Mouse (Mus musculus) heart, embryonic 13.5 days (tissue): ENCODE data around the gene Ccdc66. TPM values are rescaled to one million over a fixed set of nuclear protein-coding genes. Genes with fewer than 3 reads are reported as not detected.

Experiments used
- ATAC-seq: fragments of 200-750 bp; cut with Nextera tagmentation; 2 replicates; pipeline ENCODE4 v1.8.0; 2017; ENCODE audit warnings: moderate TSS enrichment; ENCODE audit not compliant: insufficient number of reproducible peaks, low FRiP score, low TSS enrichment; ENCODE audit errors: extremely low read depth
- H3K27ac ChIP-seq: fragments of 300-500 bp; sonication (generic); replicated peaks from 2 replicates; pipeline ENCODE4 v1.5.1; 2015; ENCODE audit warnings: moderate library complexity, mild to moderate bottlenecking, inconsistent platforms
- H3K27me3 ChIP-seq: fragments of 300-500 bp; sonication (generic); replicated peaks from 2 replicates; pipeline ENCODE4 v1.6.1; 2015; ENCODE audit warnings: mild to moderate bottlenecking, inconsistent platforms
- H3K36me3 ChIP-seq: fragments of 300-500 bp; sonication (generic); 2 replicates; pipeline ENCODE4 v1.6.1; 2015; ENCODE audit warnings: mild to moderate bottlenecking, inconsistent platforms
- H3K4me1 ChIP-seq: fragments of 300-500 bp; sonication (generic); 2 replicates; pipeline ENCODE4 v1.6.1; 2015; ENCODE audit warnings: inconsistent platforms
- H3K4me2 ChIP-seq: fragments of 300-500 bp; sonication (generic); 2 replicates; pipeline ENCODE4 v1.6.1; 2015; ENCODE audit warnings: inconsistent platforms, mild to moderate bottlenecking, moderate library complexity
- H3K4me3 ChIP-seq: fragments of 300-500 bp; sonication (generic); 2 replicates; pipeline ENCODE4 v1.5.1; 2015; ENCODE audit warnings: moderate library complexity, mild to moderate bottlenecking, inconsistent platforms
- H3K9ac ChIP-seq: fragments of 300-500 bp; sonication (generic); 2 replicates; pipeline ENCODE4 v1.6.1; 2015; ENCODE audit warnings: inconsistent platforms, mild to moderate bottlenecking, moderate library complexity
- H3K9me3 ChIP-seq: fragments of 300-500 bp; sonication (generic); 2 replicates; pipeline ENCODE4 v1.6.1; 2016; ENCODE audit warnings: inconsistent platforms
- whole genome bisulfite sequencing: fragments of 180-500 bp; shearing (Covaris S2); methylation state at CpG from one replicate; pipeline ENCODE4 v1.1.7; 2015; ENCODE audit warnings: mixed read lengths; 5-methylcytosine and 5-hydroxymethylcytosine counted together
- polyA plus RNA-seq: library from polyadenylated mRNA; unstranded; fragments of >200 nt; fragmentation: Nextera tagmentation; extraction: Ambion mirVana; gene quantifications from 2 replicates; pipeline ENCODE4 v1.2.1, GENCODE M21; 2015

Gene Ccdc66
- polyA plus RNA-seq, 1 experiment from 2014 or later, result 7.6 TPM

DNA sequence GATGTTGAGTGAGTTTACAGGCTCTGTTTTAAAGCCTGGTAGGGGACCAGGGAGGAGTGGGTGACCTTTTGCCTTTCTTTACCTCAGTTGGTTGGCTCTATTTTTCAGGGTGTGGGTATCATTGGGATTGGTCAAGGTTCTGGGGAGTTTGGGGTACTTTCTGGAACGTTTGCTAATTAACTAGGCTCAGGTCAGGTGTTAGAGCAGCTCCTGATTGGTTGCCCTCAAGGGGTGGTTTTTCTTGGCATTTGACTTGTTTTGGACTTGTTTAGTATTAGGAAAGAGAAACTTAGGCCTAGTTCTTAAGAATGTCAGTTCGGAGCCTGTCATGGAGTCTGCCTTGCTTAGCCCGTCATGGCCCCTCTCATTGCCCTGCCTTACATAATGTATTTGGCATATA lies 71.4 kb downstream of the Ccdc66 start:
- no peak overlapping the region for H3K27ac ChIP-seq
- 89% methylated on average over 3 of the region's 3 CpGs for WGBS
- H3K4me1 ChIP-seq, result no peaks in the 10 kb centered on the region
- H3K9ac ChIP-seq, result no peak overlapping the region
- H3K27me3 ChIP-seq, result no peaks in the 10 kb centered on the region
- H3K4me3 ChIP-seq, result no peak overlapping the region
- peaks cover 47% of the 10 kb centered on the region for H3K36me3 ChIP-seq
- H3K9me3 ChIP-seq, result no peaks in the 10 kb centered on the region
- H3K4me2 ChIP-seq, result no peak overlapping the region
- ATAC-seq, result no peak

DNA sequence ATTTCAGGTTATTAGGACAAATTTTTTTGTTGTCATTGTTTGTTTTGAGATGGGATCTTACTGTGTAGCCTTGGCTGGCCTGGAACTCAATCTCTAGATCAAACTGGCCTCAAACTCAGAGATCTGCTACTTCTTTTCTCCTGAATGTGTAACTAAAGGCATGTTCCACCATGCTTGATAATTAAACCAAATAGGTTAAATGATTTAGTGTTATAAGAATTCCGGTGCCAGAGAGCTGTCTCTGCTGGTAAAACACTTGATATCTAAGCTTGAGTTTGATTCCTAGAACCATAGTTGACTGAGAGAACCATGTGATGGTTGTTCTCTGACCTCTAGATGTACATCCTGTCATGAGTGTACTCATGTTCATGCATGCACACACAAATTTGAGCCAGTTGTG lies 72.1 kb downstream of the Ccdc66 start:
- WGBS, result 92% methylated on average over 1 of the region's 1 CpGs

DNA sequence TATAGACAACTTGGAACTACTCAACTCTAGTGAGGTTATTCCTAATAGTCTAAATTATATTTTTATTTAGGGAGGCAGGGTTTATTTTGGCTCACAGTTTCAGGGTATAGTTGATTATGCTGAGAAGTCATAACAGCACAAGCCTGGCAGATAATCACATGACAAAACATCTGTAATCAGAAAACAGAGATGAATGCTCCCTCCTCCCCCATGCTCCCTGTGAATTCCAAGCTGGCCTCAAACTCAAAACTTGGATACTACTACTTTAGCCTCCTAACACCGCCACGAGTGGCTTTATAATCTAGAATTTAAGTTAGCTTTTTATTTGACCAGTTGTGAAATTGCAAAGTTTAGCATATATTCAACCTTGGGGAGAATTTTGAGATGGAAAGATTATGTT lies 76.2 kb downstream of the Ccdc66 start:
- H3K36me3 ChIP-seq, result peaks cover 61% of the 10 kb centered on the region
- no peak overlapping the region for H3K9ac ChIP-seq

More for the DNA sequence above, 72.1 kb downstream of the Ccdc66 start:
- no peak overlapping the region for H3K4me2 ChIP-seq
- no peaks in the 10 kb centered on the region for H3K27me3 ChIP-seq
- H3K9ac ChIP-seq, result no peak overlapping the region
- H3K4me3 ChIP-seq, result no peak overlapping the region
- H3K4me1 ChIP-seq, result no peaks in the 10 kb centered on the region
- H3K9me3 ChIP-seq, result no peaks in the 10 kb centered on the region
- no peak overlapping the region for H3K27ac ChIP-seq
- H3K36me3 ChIP-seq, result peaks cover 52% of the 10 kb centered on the region
- ATAC-seq, result no peak

More for the DNA sequence above, 76.2 kb downstream of the Ccdc66 start:
- Histone ChIP-seq H3K27me3 (no peaks in the 10 kb centered on the region), H3K4me3 (no peak overlapping the region), H3K4me2 (no peak overlapping the region), H3K9me3 (peaks cover 11% of the 10 kb centered on the region), H3K4me1 (peaks cover 9% of the 10 kb centered on the region), H3K27ac (no peak overlapping the region)
- ATAC-seq, result no peak
- 93% methylated on average over 2 of the region's 2 CpGs for WGBS

Other genes with a start within 250 kb of the Ccdc66 start
- 8.2 and 8.5 TPM in 2 replicates for gene Fam208a, start 79.6 kb downstream of the Ccdc66 start, polyA plus RNA-seq
- gene Erc2, start 114.0 kb upstream of the Ccdc66 start, polyA plus RNA-seq, result 2.4 and 2.7 TPM in 2 replicates